Mouse (Mus musculus) midbrain, postnatal 0 days (tissue): ENCODE measurements at regions not wholly inside any gene's neighbourhood (a gene's known extent, or its start where the extent isn't known, plus 50 kb on each side); places are given as distances from the start of the nearest gene placed in this dataset.

Experiments used
- ATAC-seq: fragments of 200-750 bp; cut with Nextera tagmentation; 2 replicates; pipeline ENCODE4 v1.8.0; 2017; ENCODE audit warnings: moderate number of reproducible peaks, mild to moderate bottlenecking, moderate TSS enrichment, moderate library complexity; ENCODE audit not compliant: low FRiP score
- DNase-seq: peaks from one replicate; pipeline ENCODE4 v3.0.0-alpha.2; 2015; ENCODE audit warnings: low spot score
- H3K27ac ChIP-seq: fragments of 300-500 bp; sonication (generic); 2 replicates; pipeline ENCODE4 v1.5.1; 2014; ENCODE audit warnings: low read depth, mild to moderate bottlenecking, low read length, mixed read lengths
- H3K27me3 ChIP-seq: fragments of 300-500 bp; sonication (generic); 2 replicates; pipeline ENCODE4 v1.6.1; 2014; ENCODE audit warnings: low read length, control low read depth, mixed read lengths; ENCODE audit not compliant: insufficient read depth
- H3K36me3 ChIP-seq: fragments of 300-500 bp; sonication (generic); 2 replicates; pipeline ENCODE4 v1.6.1; 2014; ENCODE audit warnings: low read length, control low read depth, mixed read lengths; ENCODE audit not compliant: insufficient read depth
- H3K4me1 ChIP-seq: fragments of 300-500 bp; sonication (generic); 2 replicates; pipeline ENCODE4 v1.6.1; 2014; ENCODE audit warnings: mild to moderate bottlenecking, control low read depth, antibody characterized with exemption, low read length, mixed read lengths; ENCODE audit not compliant: insufficient read depth
- H3K4me2 ChIP-seq: fragments of 300-500 bp; sonication (generic); 2 replicates; pipeline ENCODE4 v1.6.1; 2014; ENCODE audit warnings: low read depth, mild to moderate bottlenecking, low read length, mixed read lengths; ENCODE audit not compliant: poor library complexity, severe bottlenecking
- H3K4me3 ChIP-seq: fragments of 300-500 bp; sonication (generic); 2 replicates; pipeline ENCODE4 v1.5.1; 2014; ENCODE audit warnings: low read depth, mild to moderate bottlenecking, low read length, moderate library complexity
- H3K9ac ChIP-seq: fragments of 300-500 bp; sonication (generic); replicated peaks from 2 replicates; pipeline ENCODE4 v1.6.1; 2014; ENCODE audit warnings: mild to moderate bottlenecking, low read length, moderate library complexity, mixed read lengths; ENCODE audit not compliant: poor library complexity, severe bottlenecking
- H3K9me3 ChIP-seq: fragments of 300-500 bp; sonication (generic); 2 replicates; pipeline ENCODE4 v1.6.1; 2016; ENCODE audit warnings: low read length, control low read depth
- CTCF ChIP-seq: IDR thresholded peaks from 2 replicates; pipeline ENCODE4 v1.5.1; 2016; ENCODE audit warnings: antibody characterized with exemption, mild to moderate bottlenecking
- WGBS: fragments of 180-500 bp; shearing (Covaris S2); extraction: QIAGEN DNeasy Blood & Tissue Kit; methylation state at CpG from one replicate; pipeline ENCODE4 v1.1.7; 2014; 5-methylcytosine and 5-hydroxymethylcytosine counted together

DNA sequence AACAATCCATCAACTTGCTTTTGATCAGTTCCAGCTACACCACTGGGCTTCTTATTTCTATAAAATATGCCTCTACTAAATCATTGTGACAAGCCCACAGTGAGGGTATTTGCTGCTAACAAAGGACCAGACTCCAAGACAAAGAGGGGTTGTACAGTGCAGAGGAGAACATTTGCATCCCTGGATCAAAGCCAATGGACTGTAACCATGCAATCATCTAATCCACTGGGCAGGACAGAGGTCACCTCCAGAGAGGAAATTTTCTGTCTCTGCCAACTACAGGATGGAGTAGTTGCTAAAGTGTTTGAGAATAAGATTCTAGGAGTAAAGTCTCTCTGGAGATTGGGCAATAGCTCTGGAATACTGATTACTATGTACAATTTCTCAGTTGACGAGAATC lies 272.9 kb downstream of the Cox7c start:
- DNase-seq (peak; percentile 76), ATAC-seq (peak; percentile 38; the same call in 1 of the 2 replicates)
- WGBS: 74% methylated on average over 1 of the region's 1 CpGs
- Histone ChIP-seq H3K27me3 (no peaks in the 10 kb centered on the region), H3K27ac (no peak overlapping the region), H3K9me3 (no peaks in the 10 kb centered on the region), H3K36me3 (no peaks in the 10 kb centered on the region), H3K4me2 (no peak overlapping the region), H3K4me3 (no peak overlapping the region), H3K4me1 (no peaks in the 10 kb centered on the region), H3K9ac (no peak overlapping the region)
- TF ChIP-seq CTCF: no peak

DNA sequence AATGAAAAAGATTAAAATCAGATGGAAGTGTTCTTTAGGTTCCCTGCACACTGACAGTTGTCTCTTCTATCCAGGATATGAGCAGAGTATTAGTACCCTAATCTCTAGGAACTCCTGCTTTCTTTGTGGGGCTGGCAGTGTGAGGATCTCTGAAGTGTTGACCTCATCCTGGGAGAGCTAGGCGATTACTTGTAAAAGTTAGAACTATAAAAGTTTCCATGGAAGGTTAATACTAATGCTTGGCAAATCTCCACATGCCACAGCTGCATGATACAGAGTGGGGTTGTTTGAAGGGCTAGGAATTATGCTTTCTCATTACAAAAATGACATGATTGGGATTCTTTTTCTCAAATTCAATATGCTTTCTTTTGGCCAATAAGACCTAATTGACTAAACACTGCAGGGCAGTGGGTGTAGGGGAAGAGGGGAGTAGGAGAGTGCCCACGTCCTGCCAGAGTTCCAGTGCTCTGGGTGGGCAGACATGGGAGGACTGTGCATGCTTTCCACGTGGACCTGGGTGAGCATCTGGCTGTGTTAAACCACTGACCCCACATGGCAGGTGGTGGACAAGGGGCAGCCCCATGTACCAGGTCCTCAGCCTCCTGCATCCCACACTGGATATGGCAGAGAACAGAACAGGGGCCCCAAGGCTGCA lies 275.6 kb downstream of the Cox7c start:
- 62% methylated on average over 3 of the region's 3 CpGs for WGBS
- DNase-seq (no peak), ATAC-seq (no peak)
- Histone ChIP-seq H3K36me3 (no peaks in the 10 kb centered on the region), H3K4me2 (no peak overlapping the region), H3K9ac (no peak overlapping the region), H3K4me3 (no peak overlapping the region), H3K27me3 (no peaks in the 10 kb centered on the region), H3K9me3 (no peaks in the 10 kb centered on the region), H3K27ac (no peak overlapping the region), H3K4me1 (no peaks in the 10 kb centered on the region)
- TF ChIP-seq CTCF: no peak

DNA sequence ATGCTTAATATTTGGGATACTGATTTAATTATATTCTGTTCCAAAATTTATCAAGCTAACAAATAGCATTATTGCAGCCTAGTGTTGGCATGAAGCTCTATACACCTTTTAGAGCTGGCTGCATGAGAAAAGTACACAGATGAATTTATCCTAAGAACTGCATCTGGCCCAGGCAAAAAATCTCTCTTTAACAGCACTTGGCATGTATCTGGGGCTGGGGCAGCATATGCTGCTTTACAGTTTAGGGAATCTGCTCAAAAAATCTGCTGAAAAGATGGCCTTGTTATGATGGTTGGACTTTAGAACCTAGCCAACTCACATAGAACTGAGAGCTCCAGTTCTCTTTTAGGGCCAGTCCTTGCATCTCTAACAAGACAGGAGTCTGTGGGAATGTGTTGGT lies 276.2 kb downstream of the Cox7c start:
- no peaks in the 10 kb centered on the region for H3K4me1 ChIP-seq
- H3K36me3 ChIP-seq: no peaks in the 10 kb centered on the region
- no peak for TF ChIP-seq CTCF
- ATAC-seq (no peak), DNase-seq (peak; percentile 16)
- H3K27me3 ChIP-seq: no peaks in the 10 kb centered on the region
- no peak overlapping the region for H3K4me2 ChIP-seq
- H3K4me3 ChIP-seq: no peak overlapping the region
- no peaks in the 10 kb centered on the region for H3K9me3 ChIP-seq
- H3K9ac ChIP-seq: no peak overlapping the region
- H3K27ac ChIP-seq: no peak overlapping the region

DNA sequence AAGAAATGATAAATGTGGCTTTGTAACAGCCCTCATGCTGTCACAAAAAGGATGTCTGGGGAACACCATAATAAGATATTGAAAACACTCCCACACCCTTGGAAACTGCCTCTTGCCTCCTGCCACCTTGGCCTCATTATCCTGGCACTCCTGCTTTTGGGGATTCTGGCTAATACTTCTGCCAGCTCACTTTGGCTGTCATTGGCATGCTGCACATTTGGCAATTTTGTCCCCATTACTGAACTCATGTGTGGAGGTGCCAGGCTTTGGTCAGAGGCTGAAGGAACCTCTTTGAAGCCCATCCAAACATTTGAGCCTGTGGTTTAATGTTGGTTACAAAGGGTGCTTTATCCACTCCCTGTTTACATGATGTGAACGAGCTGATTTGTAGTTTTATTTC lies 278.2 kb downstream of the Cox7c start:
- Histone ChIP-seq H3K36me3 (no peaks in the 10 kb centered on the region), H3K9me3 (no peaks in the 10 kb centered on the region), H3K27ac (no peak overlapping the region), H3K4me2 (no peak overlapping the region), H3K4me3 (no peak overlapping the region), H3K4me1 (no peaks in the 10 kb centered on the region), H3K9ac (no peak overlapping the region), H3K27me3 (no peaks in the 10 kb centered on the region)
- no peak for TF ChIP-seq CTCF
- DNase-seq: peak; percentile 60
- WGBS: 71% methylated on average over 1 of the region's 1 CpGs
- ATAC-seq: no peak

DNA sequence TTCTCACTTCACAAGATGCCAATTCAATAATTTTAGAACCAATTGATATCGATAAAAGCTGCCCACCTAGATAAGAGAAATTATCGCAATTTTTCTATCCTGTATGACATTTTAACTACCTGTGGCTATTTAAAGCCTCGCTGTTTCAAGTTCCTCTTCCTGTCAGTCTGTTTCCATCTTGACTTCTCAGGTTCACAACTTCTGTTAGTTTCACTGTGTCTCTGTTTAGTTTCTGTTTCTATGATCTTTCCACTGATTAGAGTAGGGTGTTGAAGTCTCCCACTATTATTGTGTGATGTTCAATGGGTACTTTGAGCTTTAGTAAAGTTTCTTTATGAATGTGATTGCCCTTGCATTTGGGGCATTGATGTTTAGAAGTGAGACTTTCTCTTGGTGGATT lies 322.1 kb downstream of the Cox7c start:
- no peak for TF ChIP-seq CTCF

DNA sequence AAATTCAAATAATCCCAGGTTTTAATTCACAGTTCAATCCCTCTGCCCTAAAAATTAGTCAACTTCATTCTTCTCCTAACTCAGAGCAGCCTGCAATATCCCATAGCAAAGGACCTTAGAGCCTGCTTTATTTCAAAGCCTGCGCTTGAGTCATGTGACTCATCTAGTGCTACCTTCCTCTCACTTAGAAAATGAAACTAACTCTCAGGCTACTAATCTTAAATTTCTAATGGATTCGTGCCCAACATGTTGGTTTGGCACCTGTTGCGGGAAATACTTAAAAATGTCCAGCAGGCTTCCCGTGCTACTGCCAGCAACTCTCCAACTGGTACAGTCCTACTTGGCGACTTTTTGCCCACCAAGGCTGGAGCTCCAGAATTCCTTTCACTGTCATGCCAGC lies 322.6 kb downstream of the Cox7c start:
- no peak overlapping the region for H3K4me2 ChIP-seq
- no peak overlapping the region for H3K9ac ChIP-seq
- DNase-seq (no peak), ATAC-seq (no peak)
- TF ChIP-seq CTCF: no peak
- H3K4me1 ChIP-seq: no peaks in the 10 kb centered on the region
- H3K9me3 ChIP-seq: no peaks in the 10 kb centered on the region
- H3K4me3 ChIP-seq: no peak overlapping the region
- H3K27ac ChIP-seq: no peak overlapping the region
- H3K36me3 ChIP-seq: no peaks in the 10 kb centered on the region
- 95% methylated on average over 5 of the region's 5 CpGs for WGBS
- H3K27me3 ChIP-seq: no peaks in the 10 kb centered on the region

More for the DNA sequence above, 322.1 kb downstream of the Cox7c start:
- Histone ChIP-seq H3K4me2 (no peak overlapping the region), H3K4me1 (no peaks in the 10 kb centered on the region), H3K9ac (no peak overlapping the region), H3K36me3 (no peaks in the 10 kb centered on the region), H3K9me3 (no peaks in the 10 kb centered on the region), H3K4me3 (no peak overlapping the region), H3K27ac (no peak overlapping the region), H3K27me3 (no peaks in the 10 kb centered on the region)
- 91% methylated on average over 3 of the region's 3 CpGs for WGBS
- DNase-seq (no peak), ATAC-seq (no peak)
